Mouse (Mus musculus) gastrocnemius, adult 18-20 months (tissue): ENCODE data around the gene Sult6b2. TPM values are rescaled to one million over a fixed set of nuclear protein-coding genes. Genes with fewer than 3 reads are reported as not detected.

ENCODE experiments used
- DNase-seq: peaks from one replicate; pipeline ENCODE4 v3.0.0; 2021; ENCODE audit warnings: low spot score
- long read RNA-seq, 2 experiments: library from polyadenylated mRNA; stranded (forward); transcript quantifications; one replicate each; pipeline ENCODE4 v2.0.0; 2021
- total RNA-seq, 2 experiments: library from RNA; stranded (reverse); gene quantifications; 2 replicates each; pipeline ENCODE4 v1.2.3; 2021

The Sult6b2 gene
- total RNA-seq, result not detected
- long read RNA-seq, experiment 1, result 0 reads
- long read RNA-seq, experiment 2, result 0 reads

- DNase-seq, result no peak
These were observed at the start of gene Sult6b2 for GRCm38 (mm10) chr6:142804402-142804801. Sult6b2 (minus strand) TSS chr6:142804502.

- no peak for DNase-seq
These were observed 48.4 kb upstream of the Sult6b2 start for GRCm38 (mm10) chr6:142852419-142853377.

DNA sequence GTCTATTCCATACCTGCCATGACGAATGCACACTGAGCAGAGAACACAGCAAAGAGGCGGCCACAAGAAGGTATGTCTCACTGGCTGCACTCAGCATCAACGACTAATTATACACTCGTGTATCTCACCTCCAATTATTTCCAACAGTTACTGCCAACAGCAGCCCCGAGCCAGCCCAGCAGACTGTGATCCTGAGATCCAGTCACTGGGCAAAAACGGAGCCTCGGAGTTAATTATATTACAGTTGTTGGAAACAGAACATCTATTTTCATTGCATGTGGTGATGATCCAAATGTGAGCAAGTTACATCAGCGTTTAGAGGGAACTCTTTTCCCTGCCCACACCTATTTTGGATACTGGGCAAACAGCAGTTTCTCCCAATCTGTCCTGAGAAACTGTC, 46.1 kb upstream of the Sult6b2 start:
- peak; percentile 10 for DNase-seq

- DNase-seq, result no peak
These were observed 45.0 kb upstream of the Sult6b2 start for GRCm38 (mm10) chr6:142849326-142849725.

DNA sequence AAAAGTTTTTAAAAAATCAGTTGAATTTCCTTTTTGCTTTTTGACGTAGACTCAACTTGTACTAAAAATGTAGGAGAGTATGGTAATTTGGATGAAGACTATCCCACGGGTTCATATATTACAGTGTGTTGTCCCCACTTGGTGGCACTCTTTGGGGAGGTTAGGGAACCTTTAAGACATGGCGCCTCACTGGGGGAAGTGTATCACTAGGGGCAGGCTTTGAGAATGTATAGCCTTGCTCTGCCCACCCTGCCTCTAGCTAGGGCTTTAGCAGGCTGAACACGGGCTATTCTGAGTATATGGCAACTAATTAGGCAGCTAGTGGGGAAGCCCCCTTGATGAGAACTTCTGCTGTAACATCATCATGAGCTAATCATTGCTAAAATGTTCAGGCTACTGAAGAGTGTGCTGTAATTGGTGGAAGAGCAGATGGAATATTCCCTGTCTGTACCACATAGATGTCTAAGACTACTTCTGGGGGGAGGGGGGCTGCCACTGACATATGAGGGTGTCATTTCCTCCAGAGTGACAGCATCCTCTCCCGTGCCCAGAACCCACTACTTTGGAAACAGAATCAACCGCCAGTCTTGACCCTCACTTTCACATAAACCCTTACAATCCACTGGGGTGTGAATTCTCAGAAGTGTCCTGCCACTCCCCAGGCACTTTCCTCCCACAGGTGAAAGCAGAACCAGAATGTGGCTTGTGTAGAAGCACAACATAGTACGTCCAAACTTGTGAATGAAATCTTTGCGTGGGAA, 43.8 kb upstream of the Sult6b2 start:
- no peak for DNase-seq

- DNase-seq, result no peak
These were observed 42.6 kb upstream of the Sult6b2 start for GRCm38 (mm10) chr6:142846855-142847254.

DNA sequence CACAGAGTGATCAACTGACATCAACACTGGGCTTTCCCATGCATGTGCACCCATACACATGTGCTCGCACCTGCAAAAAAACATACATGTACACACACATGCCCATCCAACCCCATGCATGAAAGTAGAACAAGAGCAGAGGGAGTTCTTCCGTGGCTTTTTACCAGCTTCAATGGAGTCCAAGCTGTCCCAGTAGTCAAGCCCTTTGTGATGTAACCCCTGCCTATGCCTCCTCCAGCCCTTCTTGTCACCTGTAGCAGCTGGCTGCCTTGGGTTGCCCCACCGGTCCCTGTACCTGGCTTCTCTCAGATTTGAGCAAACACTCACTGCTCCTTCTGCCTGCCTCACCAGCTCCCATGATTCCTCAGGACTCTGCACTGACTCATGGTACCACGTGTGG, 40.8 kb upstream of the Sult6b2 start:
- DNase-seq, result no peak

- DNase-seq, result no peak
These were observed 39.8 kb upstream of the Sult6b2 start for GRCm38 (mm10) chr6:142844061-142844460.

DNA sequence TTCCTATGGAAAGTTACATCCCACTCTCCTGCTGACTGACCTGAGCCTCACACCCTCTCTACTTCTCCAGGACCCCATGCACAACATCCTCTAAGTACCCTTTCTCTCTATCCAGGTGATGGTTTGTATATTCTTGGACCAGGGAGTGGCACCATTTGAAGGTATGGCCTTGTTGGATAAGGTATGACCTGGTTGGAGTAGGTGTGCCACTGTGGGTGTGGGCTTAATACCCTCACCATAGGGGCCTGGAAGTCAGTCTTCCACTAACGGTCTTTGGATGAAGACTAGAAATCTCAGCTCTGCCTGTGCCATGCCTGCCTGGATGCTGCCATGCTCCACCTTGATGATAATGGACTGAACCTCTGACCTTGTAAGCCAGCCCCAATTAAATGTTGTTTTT, 34.2 kb upstream of the Sult6b2 start:
- DNase-seq, result no peak

DNA sequence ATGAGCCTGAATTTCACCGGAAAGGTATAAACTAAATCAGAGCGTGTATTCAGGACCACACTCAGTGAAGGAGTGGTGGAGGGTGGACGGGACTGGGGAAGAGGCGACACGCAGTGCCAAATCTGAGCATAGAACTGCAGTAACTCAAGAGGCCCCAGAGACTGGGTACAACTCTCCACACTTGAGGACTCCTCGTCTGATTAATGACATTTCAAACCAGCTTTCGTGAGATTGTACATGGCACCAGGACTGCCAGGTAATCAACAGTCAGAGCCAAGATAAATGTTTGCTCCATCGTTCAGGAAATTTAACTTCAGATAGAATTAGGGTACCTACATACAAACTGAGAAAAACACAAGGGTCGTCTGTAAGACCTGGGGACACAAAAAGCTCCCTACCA, 33.0 kb upstream of the Sult6b2 start:
- DNase-seq, result no peak

DNA sequence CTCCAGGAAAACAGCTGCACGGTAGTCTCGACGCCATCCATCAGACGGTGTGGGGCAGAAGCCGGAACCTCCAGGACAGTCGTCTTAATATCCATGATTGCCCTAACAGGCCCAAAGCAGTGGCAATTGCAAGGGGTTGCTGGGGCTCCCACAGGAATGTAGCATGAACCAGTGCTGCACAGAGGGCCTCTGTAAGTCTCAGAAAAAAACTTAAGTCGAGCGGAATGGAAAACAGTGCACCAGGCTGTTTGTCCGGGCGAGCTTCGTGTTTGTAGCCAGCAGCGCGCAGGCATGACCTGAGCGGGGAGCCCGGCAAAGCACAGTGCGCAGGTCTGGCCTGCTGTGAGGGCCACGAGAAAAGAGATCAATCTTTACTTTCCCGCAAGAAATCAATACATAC, 31.4 kb upstream of the Sult6b2 start:
- DNase-seq, result no peak

GRCm38 (mm10) chr6:142834911-142835310, 30.6 kb upstream of the Sult6b2 start:
- no peak for DNase-seq

- no peak for DNase-seq
These were observed 27.4 kb upstream of the Sult6b2 start for GRCm38 (mm10) chr6:142831706-142832105.

DNA sequence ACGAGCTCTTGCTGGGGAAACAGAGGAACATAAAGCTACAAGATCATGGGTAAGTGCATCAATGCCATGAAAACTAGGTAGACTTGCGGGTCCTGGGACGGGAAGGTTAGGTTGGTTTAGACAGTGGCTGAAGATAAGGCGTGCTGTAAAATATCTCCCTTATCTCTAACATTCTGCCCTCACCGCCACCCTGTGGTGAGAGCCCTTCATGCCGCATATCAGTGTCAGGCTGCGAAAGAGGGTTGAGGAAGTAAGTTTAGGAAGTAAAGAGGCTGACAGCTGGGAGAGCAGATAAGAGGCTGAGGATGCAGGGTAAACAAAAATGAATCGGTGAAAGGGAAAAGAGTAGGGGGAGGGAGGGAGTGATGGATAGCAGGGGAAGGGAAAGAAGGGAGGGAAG, 26.9 kb upstream of the Sult6b2 start:
- no peak for DNase-seq

DNA sequence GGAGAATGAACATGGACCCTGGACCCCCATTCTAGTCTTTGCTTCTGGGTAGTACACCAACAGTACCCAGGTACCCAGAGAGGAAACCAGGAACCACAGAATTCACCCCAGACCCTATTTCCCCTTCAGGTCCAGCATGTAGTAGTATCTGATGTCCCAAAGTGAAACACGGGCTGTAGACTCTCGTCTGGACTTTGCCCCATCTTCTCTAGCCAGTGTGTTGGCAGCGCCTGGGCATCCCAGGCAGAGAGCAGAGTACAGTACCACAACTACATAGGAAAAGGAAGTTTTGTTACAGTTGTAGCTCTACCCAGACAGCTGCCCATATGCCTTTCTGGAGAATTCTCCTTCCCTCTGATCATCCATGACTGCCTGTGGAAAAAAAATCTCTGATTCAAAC, 25.9 kb upstream of the Sult6b2 start:
- no peak for DNase-seq

- DNase-seq, result no peak
These were observed 21.1 kb upstream of the Sult6b2 start for GRCm38 (mm10) chr6:142825449-142825848.

GRCm38 (mm10) chr6:142823008-142823787, 18.9 kb upstream of the Sult6b2 start:
- no peak for DNase-seq

GRCm38 (mm10) chr6:142818306-142818705, 14.0 kb upstream of the Sult6b2 start:
- DNase-seq, result no peak

DNA sequence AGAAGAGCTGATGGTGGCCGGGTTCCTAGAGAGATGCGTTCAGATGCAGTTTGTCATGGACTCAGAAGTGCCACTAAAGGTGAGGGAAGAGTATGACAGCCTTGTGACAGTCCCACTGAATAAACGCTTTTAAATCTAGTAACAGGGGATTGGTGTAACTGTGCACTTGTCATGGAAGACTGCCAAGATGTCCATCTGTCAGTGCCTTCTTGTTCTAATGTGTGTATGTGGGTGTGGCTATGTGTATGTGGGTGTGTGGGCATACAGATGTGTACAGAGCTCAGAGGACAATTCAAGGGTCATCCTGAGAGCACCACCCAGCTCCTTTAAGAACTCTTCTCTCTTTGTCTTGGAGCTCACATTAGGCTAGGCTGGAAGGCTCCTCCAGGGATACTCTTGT, 11.2 kb upstream of the Sult6b2 start:
- DNase-seq, result no peak

GRCm38 (mm10) chr6:142814495-142814921, 10.2 kb upstream of the Sult6b2 start:
- DNase-seq, result peak; percentile 69

- no peak for DNase-seq
These were observed 9.7 kb upstream of the Sult6b2 start for GRCm38 (mm10) chr6:142814011-142814410.

DNA sequence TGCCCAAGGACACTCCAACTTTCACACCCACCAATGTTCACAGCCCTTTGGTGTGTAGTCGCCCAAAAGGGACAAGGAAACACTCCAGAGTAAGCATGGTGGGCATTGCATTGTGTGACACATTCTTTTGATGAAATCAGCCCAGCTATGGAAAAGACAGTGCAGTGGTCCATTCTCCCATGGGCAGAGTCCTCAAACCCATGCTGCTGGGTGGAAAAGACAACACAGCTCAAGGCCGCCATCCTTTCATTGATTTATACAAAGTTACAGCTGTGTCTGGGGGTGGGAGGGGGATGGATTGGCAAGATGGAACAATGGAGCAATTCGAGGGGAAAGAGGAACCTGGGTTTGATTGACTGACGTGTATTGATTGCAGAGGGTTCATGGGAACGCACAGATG, 8.7 kb upstream of the Sult6b2 start:
- DNase-seq, result no peak
